In genomic region chr6:127766041-127766604, GRCm38 (mm10) we compare ENCODE assay signal across 11 mouse cellular contexts. TPM values are rescaled to one million over a fixed set of nuclear protein-coding genes. Genes with fewer than 3 reads are reported as not detected.
A peak's percentile ranks its signal among the peaks of the same experiment; 100 is the strongest.
DNase-seq lines count a peak whose midpoint lies in the region; ATAC-seq and TF ChIP-seq lines count a peak whose summit lies in the region.
"Had no signal": no experiment of that assay in that cellular context is flagged by ENCODE, and none has a peak within 500 bp of the region (broad histone marks: within the 10 kb centered on the region; RNA-seq: fewer than 3 reads in every experiment).

No protein-coding gene starts in this region.

- TF ChIP-seq POLR2A in thymus, adult 2 months (IDR thresholded peaks at IDR 0.05; ENCODE audit: control insufficient read depth, extremely low read depth, insufficient read depth, low read length, poor library complexity): no peak

- no peak; the same call in 1 of the 2 replicates for ATAC-seq in heart, embryonic 15.5 days (replicated peaks; ENCODE audit: insufficient number of reproducible peaks, insufficient read depth, low FRiP score, low read depth)

- no peaks in the 10 kb centered on the region for H3K36me3 ChIP-seq in heart, embryonic 15.5 days
- H3K36me3 ChIP-seq in embryonic facial prominence, embryonic 10.5 days (replicated peaks): no peaks in the 10 kb centered on the region
- no peaks in the 10 kb centered on the region for H3K36me3 ChIP-seq in thymus, adult 2 months (ENCODE audit: control insufficient read depth, insufficient read depth, low read length)
- H3K36me3 ChIP-seq: limb, embryonic 15.5 days had no signal

- intact Hi-C loops in gastrocnemius, adult 2 months (cut with DNase I): no loop called here

- H3K9ac ChIP-seq in heart, embryonic 15.5 days: no peak overlapping the region
- H3K9ac ChIP-seq: limb, embryonic 15.5 days had no signal

- DNase-seq in heart, adult 11 months: no peak
- no peak for DNase-seq in embryonic facial prominence, embryonic 10.5 days (ENCODE audit: low spot score)
- DNase-seq in layer of hippocampus, postnatal 14 days (ENCODE audit: low spot score in 2 of 2): peak; percentile 37 to 55
- peak; percentile 49 for DNase-seq in retina, postnatal 1 day
- DNase-seq in lung, adult 18-20 months: no peak
- DNase-seq in thymus, adult 2 months: no peak
- DNase-seq in gastrocnemius, adult 2 months: no peak

- H3K4me1 ChIP-seq in heart, embryonic 15.5 days (replicated peaks): peaks cover 40% of the 10 kb centered on the region
- H3K4me1 ChIP-seq in embryonic facial prominence, embryonic 10.5 days: peaks cover 50% of the 10 kb centered on the region
- no peaks in the 10 kb centered on the region for H3K4me1 ChIP-seq in thymus, adult 2 months (replicated peaks; ENCODE audit: control insufficient read depth, insufficient read depth, low read length)

- H3K4me3 ChIP-seq in heart, embryonic 15.5 days: peak overlapping the region; percentile 46; the same call in 1 of the 2 replicates
- peak overlapping the region; percentile 68 for H3K4me3 ChIP-seq in embryonic facial prominence, embryonic 10.5 days
- H3K4me3 ChIP-seq in thymus, adult 2 months (ENCODE audit: control insufficient read depth, insufficient read depth, low read length): no peak overlapping the region
- no peak overlapping the region for H3K4me3 ChIP-seq in gastrocnemius, adult 2 months

- no peak for TF ChIP-seq CTCF in thymus, adult 2 months (IDR thresholded peaks at IDR 0.05; ENCODE audit: borderline replicate concordance, control insufficient read depth, extremely low read depth, insufficient read depth, low read length, poor library complexity)
- no peak for TF ChIP-seq CTCF in gastrocnemius, adult 2 months (IDR thresholded peaks at IDR 0.05)

- peak overlapping the region; percentile 45 for H3K27ac ChIP-seq in heart, embryonic 15.5 days
- no peak overlapping the region for H3K27ac ChIP-seq in embryonic facial prominence, embryonic 10.5 days (replicated peaks)
- no peak overlapping the region for H3K27ac ChIP-seq in thymus, adult 2 months (ENCODE audit: control insufficient read depth, insufficient read depth, low read length)
- H3K27ac ChIP-seq in gastrocnemius, adult 2 months: no peak overlapping the region
- H3K27ac ChIP-seq: limb, embryonic 15.5 days had no signal

- peak overlapping the region; percentile 83 for H3K4me2 ChIP-seq in heart, embryonic 15.5 days

- 8% methylated on average over 8 of the region's 11 CpGs for WGBS in heart, embryonic 15.5 days
- 9% methylated on average over 9 of the region's 11 CpGs for WGBS in embryonic facial prominence, embryonic 10.5 days
- WGBS in thymus, adult 2 months: 15% methylated on average over 9 of the region's 11 CpGs

- peaks cover 68% of the 10 kb centered on the region for H3K27me3 ChIP-seq in heart, embryonic 15.5 days
- H3K27me3 ChIP-seq in embryonic facial prominence, embryonic 10.5 days (replicated peaks; ENCODE audit: low read depth, poor library complexity, severe bottlenecking): peaks cover 82% of the 10 kb centered on the region
- no peaks in the 10 kb centered on the region; the same call in 1 of the 2 replicates for H3K27me3 ChIP-seq in thymus, adult 2 months (ENCODE audit: control insufficient read depth, insufficient read depth, low read length)

- no peaks in the 10 kb centered on the region for H3K9me3 ChIP-seq in heart, embryonic 15.5 days (replicated peaks)
- H3K9me3 ChIP-seq in embryonic facial prominence, embryonic 10.5 days: no peaks in the 10 kb centered on the region
- H3K9me3 ChIP-seq: limb, embryonic 15.5 days had no signal

RNA-seq across cellular contexts. Expression of gene Prmt8, which starts 3.1 kb away (rescaled TPM):
- 0.10 and 0.28 TPM in 2 replicates for polyA plus RNA-seq in heart, embryonic 15.5 days (2015; fragmentation: Nextera tagmentation; extraction: Ambion mirVana)
- polyA plus RNA-seq in embryonic facial prominence, embryonic 10.5 days (2016; fragmentation: Nextera tagmentation; extraction: Ambion mirVana): 3.9 and 7.9 TPM in 2 replicates
- total RNA-seq in layer of hippocampus, postnatal 14 days (2021): 10 to 100 TPM; 85.2 to 90.9 TPM
- not detected in 2 replicates for polyA plus RNA-seq in thymus, adult 2 months (2012; rRNA removed)
- not detected for total RNA-seq in gastrocnemius, adult 2 months (2021)
- total RNA-seq: CH12.LX had no signal
- polyA plus RNA-seq: spleen, adult 2 months had no signal

Comparison
In these comparisons a context has a peak if more than half of its experiments do, and no peak if none do; other contexts are left out.
1. H3K4me3 ChIP-seq: peak in heart, embryonic 15.5 days (single experiment) and embryonic facial prominence, embryonic 10.5 days (single experiment); none in thymus, adult 2 months (single experiment) and gastrocnemius, adult 2 months (single experiment).
2. DNase-seq: peak in layer of hippocampus, postnatal 14 days (2 of 2) and retina, postnatal 1 day (single experiment); none in heart, adult 11 months (single experiment), embryonic facial prominence, embryonic 10.5 days (single experiment), lung, adult 18-20 months (0 of 2), thymus, adult 2 months (single experiment) and gastrocnemius, adult 2 months (single experiment).